Mouse (Mus musculus) heart, adult 9 months (tissue): Measurements from ENCODE around the gene Lrrc20.

ENCODE experiments used
- DNase-seq, 2 experiments: peaks; one replicate each; pipeline ENCODE4 v3.0.0; 2022; ENCODE audit warnings: low spot score in 2 of 2

The Lrrc20 gene

DNA sequence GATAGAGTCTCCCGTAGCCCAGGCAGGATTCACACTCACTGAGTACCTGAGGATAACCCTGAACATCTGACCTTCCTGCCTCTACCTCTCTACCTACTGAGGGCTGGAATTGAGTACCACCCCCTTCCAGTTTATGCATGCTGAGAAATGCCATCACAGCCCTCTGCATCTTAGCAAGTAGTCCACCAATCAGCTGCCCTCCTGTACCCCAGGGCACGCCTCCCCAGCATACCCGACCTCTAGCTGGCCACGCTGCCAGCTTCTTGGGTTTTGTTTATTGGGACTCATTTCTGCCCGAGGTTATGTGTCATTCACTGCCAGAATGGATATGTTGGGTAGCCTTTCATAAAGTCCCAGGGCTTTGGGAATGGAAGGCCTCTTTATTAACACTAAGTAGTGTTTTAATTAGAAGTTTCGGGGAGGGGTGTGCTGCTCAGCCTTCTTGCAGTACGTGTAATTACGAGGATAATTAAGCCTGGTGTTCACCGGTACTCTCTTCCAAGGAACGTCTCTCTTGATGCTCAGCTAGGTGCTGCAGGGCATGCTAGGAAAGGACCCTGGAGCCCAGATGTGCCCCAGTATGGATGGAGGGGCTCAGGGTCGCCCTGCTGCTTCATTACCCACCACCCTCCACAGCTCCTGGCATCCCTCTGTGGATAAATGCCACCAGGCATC is 36.8 kb downstream of the Lrrc20 start:
- no peak for DNase-seq

DNA sequence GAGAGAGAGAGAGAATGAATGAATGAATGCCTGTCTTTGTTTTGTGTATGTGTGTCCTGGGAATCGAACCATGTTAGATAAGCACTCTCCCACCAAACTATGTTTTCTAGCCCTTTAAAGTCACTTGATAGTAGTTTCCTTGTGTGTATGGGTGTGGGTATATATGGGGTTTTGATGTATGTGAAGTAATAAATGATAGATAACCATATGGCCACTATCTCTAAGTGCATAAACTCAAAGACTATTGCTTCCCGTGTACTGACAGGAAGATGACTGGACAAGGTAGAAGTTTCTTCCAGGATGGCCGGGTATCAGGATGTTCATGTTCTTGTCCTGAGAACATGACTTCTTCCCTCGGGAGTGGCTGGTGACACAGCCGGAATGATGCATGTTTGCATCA is 41.3 kb downstream of the Lrrc20 start:
- no peak for DNase-seq

DNA sequence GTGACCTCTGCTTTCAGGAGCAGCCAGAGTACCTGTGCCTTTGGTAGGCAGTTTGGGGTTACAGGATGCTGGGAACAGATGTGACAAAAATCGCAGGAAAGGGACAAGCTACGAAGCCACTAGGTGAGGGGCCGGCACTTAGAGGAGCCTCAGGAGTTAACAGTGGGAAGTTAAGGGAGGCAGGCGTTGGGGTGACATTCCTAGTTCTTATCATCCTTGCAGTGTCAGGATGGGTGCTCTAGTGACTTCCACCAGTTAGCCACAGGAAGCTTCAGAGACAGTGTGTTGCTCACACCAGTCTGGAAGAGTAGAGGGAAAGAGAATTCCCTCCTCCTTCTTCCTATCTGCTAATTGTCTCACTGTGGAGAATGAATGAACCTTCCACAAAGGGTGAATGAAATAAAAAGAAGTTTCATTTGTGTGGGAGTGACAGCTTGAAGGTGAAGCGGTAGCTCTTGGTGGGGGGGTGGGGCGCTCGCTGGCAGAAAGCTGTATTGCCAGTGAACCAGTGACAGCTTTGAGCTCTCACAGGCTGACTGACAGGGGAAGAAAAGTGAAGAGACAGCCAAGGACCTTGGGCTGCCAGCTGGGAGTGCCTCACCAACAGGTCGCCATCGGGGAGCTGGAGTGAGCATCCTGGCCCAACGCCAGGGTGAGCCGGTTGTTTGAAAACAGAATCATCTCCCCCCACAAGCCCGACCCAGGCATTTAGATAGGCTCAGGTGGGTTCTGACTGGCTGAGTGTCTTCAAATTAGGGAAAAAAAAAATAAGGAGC is 41.9 kb downstream of the Lrrc20 start:
- DNase-seq, result peak; percentile 8

DNA sequence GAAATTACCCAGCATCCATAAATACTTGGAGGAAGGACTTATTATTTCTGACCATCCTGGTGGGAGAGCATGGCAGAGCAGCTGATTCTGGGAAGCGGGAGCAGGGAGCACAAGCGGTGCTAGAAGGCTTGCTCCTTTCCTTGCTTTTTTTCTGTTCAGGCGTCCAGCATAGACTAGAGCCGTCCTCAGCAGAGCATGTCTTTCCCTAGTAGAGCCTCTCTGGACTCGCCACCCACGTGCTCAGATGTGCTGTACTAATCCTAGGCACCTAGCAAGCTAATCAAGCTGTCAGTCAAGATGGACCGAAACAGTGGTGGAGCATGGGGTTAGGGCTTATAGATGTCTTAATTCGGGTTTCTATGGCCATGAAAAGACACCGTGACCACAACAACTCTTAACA is 42.7 kb downstream of the Lrrc20 start:
- DNase-seq, result no peak

DNA sequence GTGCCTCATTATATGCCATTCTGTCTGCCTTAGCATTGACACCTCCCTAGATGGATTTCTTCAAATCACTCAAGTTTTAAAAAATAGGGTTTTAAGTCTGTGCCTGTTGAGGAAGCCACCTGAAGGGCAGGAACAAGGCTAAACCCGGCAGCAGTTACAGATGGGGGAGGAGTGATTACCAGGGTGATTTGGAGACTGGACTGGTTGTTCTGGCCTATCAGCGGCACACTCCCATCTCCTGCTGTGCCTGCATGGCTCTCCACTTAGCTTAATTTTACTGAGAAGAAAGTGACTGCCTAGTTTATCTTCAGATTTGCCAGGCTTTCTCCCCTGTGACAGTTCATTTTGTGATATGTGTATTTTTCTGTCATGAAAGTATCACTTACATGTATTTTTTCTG is 43.9 kb downstream of the Lrrc20 start:
- DNase-seq, result no peak

DNA sequence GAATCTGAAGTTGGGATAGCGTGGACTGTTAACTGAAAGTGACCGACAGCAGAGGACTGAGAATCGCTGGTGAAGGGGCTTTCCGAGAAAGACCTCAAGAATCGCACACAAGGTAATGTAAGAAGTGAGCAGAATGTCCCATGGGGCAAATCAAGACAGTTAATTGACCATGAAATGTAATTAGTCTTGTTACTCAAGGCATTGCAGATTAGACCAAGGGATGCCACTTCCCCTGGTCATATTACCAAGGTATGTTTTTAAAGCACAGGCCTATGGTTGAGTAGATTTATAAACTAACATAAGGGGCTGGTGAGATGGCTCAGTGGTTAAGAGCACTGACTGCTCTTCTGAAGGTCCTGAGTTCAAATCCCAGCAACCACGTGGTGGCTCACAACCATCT is 45.1 kb downstream of the Lrrc20 start:
- no peak for DNase-seq

DNA sequence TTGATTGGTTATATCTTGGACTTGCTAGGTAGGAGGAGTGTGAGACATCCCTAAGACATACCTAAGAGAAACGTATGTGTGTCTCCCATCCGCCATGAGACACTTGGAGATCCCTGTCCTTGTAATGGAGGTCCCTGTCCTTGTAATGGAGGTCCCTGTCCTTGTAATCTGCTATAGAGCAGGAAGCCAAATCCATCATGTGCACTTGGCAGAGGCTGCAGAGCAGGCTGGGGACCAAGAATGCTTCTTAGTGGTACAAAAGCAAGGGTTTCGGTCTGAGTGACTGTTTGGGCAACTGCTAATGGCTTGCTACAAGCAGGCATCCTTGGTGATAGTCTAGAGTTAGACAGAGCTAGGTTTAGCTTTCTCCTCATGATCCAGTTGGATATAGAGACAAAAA is 55.3 kb downstream of the Lrrc20 start:
- peak in 1 of 2 experiments; percentile 12 for DNase-seq

DNA sequence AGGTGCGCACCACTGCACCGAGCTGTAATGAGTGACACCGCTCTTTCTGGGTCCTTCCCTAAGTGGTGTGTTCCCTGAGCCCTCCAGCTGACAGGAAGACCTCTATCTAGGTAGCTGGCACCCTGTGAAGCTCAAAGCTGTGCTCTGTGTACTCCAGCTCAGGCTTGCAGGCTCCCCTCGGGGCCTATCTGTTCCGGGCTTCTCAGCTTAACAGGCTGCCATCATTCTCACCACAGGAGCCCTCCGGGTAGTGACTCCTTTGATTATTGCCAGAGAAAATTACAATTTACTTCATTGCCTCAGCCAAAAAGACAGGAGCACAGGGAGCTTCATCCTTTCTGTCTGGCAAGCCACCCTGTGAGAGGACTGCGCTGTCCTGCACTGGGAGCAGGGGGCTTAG is 57.7 kb downstream of the Lrrc20 start:
- DNase-seq, result no peak

DNA sequence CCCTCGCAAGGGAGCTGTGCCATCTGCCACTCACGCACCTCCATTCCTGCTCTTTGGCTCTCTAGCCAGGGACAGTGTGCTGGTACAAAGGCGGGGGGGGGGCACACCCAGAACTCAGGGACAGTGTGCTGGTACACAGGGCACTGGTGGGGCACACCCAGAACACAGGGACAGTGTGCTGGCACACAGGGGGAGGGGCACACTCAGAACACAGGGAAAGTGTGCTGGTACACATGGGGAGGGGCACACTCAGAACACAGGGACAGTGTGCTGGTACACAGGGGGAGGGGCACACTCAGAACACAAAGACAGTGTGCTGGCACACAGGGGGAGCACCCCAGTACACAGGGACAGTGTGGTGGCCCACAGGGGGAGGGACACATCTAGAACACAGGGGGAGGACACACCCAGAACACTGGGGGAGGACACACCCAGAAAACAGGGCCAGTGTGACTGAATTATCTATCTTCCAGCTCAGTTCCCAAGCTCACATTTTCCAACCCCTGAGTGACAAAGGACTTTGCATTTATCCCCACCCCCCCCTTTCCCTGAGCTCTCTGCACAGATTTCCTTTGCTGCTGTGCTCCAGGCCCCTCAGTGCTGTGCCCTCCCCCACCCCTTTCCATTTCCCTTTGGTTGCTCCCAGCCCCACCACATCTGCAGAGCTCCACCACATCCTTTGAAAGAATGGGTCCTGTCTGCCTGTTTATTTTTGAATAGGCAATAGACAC is 58.9 kb downstream of the Lrrc20 start:
- DNase-seq, result peak in 1 of 2 experiments; percentile 13

DNA sequence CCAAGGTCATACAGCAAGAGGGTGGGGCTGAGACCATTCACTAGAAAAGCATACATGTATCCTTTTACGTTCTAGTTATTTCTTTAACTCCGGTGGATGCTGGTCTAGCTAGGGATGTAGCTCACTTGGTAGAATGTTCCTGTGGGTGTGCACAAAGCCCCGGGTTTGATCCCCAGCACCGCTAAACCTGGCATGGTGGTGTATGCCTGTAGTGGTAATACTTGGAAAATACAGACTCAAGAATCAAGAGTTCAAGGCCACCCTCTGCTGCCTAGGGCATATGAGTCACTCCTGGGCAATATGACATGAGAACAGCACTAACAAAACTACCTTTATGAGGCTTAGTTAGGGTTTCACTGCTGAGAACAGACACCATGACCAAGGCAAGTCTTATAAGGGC is 59.8 kb downstream of the Lrrc20 start:
- no peak for DNase-seq

DNA sequence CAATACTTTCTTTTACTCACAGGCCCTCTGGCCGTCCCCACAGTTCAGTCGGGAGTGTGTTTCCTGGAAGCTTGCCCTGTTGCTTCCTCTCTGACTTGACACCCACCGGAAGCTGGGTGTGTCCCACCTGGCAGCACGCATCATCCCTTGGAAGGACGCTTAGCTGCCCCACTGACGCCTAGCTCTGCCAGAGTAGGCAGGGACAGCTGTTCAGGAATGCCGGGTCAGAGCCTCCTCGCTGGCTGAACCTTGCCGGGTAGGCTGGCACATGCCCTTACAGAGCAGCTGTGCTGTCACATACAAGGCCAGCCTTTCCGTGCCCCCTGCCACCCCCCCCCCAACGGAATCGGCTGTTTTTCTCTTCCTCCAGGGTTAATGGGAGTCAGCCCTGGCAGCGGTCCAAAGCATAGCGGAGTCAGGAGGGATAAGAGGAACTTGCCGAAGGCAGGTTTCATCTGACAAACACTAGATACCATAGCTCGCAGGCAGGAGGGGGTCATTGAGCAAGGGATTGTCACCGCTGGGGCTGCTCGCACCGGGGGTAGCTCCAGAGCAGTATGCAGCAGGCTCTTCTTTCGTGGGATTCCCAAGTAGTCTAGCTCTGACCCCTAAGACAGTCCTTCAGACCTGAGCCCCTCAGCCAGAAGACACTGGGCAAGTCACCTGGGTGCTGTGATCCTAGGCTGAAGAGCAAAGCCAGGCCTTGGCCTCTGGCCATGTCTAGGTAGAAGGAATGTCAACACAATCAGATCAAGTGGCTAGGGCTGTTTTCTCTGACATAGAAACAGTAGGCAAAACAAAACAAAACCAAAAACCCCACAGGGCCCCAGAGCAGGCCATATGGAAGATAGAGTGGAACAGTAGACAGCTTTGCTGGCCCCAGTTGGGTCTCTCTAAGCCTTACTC is 60.8 kb downstream of the Lrrc20 start:
- DNase-seq, result peak; percentile 58 to 60

DNA sequence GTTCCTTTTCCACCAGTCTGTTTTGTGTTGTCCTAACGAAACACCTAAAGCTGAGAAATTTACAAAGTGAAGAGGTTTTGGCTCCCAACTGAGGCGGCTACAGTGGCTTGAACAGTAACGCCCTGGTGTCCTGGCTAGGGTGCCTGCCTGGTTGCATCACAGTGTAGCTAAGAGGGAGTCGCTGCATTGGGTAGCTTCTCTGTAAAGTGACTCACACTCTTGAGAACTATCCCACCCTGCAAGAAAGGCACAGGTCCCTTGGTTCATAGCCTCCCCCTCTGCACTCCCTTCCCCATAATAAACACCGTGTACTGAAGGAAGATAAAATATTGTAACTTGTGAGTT is 61.4 kb downstream of the Lrrc20 start:
- peak; percentile 12 to 16 for DNase-seq

DNA sequence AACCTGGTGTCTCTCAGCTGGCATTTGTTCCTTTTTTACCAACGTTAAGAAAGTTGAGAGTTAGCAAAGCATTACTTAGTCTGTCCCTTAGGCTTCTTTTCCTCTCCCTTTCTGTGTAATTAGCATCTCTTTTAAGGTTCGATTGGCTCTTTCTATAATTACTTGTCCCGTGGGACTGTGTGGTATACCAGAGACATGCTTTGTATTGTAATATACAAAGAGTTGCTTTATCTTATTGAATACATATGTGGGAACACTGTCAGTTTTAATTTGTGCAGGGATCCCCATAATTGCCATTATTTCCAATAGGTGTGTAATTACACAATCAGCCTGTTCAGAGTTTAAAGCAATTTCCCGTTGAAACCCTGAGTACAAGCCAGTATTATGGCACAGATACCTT is 62.8 kb downstream of the Lrrc20 start:
- DNase-seq, result no peak

DNA sequence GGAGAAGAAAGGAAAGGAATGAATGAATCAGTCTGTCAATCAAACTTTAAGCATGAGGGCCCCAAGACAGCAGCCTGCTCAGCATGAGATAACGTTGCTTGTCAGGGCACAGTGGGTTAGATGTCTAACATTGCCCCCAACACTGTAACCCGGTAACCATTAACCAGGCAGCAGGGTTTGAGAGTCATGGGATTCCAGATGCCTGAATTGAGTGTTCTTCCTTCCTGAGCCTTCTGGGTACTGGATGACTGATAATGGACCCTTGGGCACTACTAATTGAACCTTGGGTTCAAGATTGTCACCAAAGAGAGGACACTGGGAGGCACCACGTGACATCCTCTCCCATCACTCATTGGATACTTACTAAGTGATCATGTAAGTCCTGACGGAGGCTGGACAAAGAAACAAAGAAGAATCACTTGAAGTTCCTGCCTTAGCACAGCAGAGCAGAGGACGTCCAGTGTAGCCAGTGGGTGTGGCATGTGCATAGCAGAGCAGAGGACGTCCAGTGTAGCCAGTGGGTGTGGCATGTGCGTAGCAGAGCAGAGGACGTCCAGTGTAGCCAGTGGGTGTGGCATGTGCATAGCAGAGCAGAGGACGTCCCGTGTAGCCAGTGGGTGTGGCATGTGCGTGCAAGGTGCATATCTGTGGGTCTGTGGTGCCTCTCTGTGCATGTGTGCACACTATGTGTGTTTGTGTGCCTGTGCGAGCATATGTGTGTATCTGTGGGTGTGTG is 68.7 kb downstream of the Lrrc20 start:
- DNase-seq, result no peak

DNA sequence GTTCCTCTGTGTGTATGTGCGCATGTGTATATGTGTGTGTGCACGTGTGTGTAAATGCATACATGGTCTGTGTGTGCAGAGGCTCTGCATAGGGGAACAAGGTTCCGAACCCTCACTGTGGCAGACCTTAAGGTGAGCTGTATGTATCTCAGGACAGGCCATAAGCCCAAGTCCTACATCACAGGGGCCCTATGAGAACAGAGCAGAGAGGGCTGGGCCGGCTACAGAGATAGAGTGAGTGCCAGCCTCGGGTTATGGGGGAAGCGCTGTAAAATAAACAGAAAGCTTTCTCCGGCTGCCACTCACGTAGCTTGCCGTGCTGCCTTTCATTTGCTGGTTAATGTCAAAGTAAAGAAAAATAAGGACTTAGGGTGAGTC is 69.3 kb downstream of the Lrrc20 start:
- DNase-seq, result no peak

DNA sequence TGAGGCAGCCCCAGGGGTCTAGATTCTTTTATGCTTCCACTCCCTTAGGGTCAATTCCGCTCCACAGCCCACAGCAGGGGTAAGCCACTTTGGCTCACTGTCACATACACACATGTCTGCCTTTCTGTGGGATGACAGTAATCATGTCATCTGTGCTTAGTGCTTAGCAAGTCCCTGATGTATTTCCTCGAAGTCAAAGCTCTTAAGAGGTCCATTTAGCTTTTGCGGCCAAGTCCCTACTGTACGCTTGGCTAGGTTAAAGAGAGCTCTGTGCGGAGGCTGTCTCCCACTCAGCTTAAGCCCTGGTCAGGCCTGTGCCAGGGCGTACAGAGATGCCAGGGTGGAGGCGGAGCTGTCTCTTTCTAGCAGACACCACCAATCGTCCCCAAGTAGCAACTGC is 74.5 kb downstream of the Lrrc20 start:
- no peak for DNase-seq

DNA sequence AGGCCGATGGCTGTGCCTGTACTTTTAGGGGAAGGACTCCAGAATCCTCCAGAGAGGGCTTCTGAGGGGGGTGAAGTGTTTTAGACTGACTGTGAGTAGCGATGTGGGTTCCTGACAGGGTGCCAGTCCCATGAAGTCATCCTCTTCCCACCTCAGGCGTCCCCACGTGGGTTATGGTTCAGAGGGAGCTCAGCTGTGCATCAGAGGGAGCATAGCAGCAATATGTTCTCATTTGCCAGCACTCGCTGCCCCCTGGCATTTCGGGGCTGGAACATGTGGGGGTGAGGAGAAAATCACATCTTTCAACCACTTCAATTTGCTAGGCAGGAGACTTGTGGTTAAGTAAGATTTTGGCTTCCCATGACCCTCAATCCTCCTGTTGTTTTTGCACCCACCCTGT is 79.6 kb downstream of the Lrrc20 start:
- no peak for DNase-seq

DNA sequence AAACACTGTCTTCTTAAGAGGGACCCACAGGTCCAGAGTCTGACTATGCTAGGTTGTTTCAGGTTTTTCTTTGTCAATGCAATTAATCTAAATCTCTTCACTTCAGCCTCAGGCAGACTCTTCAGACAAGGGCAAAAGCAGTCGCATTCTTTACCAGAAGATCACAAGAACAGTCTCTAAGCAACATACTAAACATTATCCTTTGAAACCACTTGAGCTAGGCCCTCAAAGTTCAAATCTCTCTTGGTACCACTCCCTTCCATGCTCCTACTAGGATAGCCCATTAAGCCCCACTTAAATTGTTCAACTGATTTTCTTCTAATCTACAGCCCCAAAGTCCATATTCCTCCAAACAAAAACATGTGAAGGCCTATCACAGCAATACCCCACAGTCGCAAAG is 83.0 kb downstream of the Lrrc20 start:
- no peak for DNase-seq

DNA sequence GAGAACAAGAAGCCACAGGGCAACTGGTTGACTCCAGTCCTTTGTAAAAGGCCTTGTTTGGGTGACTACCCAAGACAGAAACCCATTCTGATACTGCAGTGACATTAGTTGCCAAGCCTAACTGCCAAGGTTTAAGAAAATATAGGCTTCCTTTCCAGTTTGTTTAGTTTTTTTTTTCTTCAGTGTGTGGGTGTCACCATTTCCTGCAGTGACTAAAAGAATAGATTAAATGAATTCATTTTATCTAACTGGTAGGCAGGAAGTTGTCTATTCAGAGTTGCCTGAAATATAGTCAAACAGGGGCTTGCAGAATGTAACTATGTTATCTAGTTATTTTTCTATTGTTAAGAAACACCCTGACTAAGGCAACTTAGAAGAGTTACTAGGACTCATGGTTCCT is 83.9 kb downstream of the Lrrc20 start:
- no peak for DNase-seq

DNA sequence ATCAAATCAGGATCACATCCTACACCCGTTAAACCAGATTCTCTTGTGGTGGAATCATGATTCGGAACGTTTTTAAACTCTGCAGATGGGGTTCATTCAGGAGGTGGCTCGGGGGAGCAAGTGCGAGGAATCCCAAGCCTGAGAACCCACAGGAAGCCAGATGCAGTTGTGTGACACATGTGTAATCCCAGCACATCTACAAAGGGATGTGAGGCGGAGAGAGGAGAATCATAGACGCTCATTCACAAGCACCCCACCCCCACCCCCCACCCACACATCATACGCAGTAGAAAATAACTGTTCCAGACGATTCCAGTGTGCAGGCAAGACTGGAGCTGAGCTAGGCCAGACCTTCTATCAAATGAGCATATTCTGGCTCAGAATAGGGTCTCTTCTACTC is 87.9 kb downstream of the Lrrc20 start:
- no peak for DNase-seq

DNA sequence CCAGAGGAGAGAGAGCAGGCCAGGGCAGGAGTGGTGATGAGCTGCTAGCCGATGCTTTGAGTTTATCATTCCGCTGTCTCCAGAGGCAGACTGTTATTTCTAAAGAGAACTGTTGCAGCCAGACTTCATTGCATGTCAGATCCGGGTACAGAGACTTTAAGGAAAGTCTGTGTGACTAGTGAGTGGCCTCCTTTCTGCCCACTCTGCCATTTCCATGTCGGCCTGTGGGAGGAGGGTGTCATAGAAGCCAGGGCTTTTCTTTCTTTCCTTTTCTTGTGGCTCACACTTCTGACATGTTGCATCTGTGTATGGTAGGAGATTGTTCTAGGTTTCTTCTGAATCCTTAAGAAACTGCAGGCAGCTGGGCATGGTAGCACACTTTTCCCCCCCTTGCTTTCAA is 88.8 kb downstream of the Lrrc20 start:
- DNase-seq, result no peak
